Mouse (Mus musculus) liver, adult 10 weeks (tissue): ENCODE results near the gene Pigt. TPM values are rescaled to one million over a fixed set of nuclear protein-coding genes. Genes with fewer than 3 reads are reported as not detected.

ENCODE experiments used
- polyA plus RNA-seq: library from polyadenylated mRNA; stranded (reverse); fragments of 350-450 nt; fragmentation: Illumina TruSeq; extraction: RNeasy Lipid Tissue Mini Kit (QIAGEN cat#74804); gene quantifications from one replicate; pipeline ENCODE4 v1.2.3, GENCODE M21; 2014; ENCODE audit warnings: low read depth, low replicate concordance

Pigt gene
- polyA plus RNA-seq: 7.5 TPM

DNA sequence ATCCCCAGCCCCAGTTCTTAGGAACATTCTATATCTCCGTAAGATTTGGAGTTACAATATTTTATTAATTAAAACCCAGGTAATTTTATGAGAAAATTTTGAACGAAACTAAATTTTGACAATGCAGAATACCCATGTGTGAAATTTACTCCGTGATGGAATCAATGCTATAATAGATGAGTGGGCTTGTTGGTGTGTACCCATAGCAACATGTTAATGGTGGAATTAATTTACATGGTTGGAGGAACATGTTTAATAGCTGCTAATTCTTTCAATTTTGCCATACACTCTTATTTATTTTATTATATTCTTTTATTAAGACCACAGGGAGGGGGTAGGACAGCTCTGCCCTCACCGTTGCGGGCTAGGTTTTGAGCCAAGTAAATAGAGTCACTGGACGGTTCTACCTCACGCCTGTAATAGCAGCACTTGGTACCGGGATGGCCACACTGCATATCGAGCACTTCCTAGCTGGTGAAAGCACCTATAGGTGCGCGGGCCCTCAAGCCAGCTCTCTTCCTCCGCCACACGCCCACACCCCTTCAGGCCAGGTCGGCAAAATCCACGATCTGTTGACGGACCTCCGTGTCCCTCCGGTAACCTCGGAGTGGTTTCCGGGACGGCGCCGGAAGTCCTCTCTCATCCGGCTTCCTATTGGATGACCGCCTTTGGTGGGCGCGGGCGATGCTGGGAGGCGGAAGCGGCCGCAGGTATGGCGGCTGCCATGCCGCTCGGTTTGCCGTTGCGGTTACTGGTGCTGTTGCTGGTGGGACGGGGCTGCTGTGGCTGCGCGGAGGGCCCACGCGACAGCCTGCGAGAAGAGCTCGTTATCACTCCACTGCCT lies at the start of gene Pigt:
Gene Pigt (plus strand): TSS at position 674 of the 844 bp plus-strand sequence.

DNA sequence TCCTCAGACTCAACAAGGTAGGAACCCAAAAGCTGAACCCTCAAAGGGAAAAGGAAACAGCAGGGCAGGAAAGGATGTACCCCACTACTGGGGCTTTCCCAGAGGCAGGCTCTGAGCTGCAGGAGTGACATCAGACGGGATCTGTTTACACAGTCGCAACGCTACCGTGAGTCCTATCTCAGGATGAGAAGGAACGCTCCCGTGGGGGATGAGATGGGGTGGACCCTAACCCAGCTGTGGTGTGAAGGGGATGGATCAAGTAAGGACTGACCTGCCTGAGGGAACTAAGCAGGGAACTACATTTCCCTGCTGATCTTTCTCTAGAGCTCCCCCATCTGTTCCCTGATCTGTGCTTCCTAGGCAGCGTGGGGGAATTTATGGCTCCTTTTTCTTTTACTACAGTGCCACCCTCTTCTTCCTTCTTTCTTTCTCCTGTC lies 40.4 kb upstream of the Pigt start, which contains the start of gene Sys1:
Gene Sys1 (plus strand): TSS at position 101 of the 437 bp plus-strand sequence.

DNA sequence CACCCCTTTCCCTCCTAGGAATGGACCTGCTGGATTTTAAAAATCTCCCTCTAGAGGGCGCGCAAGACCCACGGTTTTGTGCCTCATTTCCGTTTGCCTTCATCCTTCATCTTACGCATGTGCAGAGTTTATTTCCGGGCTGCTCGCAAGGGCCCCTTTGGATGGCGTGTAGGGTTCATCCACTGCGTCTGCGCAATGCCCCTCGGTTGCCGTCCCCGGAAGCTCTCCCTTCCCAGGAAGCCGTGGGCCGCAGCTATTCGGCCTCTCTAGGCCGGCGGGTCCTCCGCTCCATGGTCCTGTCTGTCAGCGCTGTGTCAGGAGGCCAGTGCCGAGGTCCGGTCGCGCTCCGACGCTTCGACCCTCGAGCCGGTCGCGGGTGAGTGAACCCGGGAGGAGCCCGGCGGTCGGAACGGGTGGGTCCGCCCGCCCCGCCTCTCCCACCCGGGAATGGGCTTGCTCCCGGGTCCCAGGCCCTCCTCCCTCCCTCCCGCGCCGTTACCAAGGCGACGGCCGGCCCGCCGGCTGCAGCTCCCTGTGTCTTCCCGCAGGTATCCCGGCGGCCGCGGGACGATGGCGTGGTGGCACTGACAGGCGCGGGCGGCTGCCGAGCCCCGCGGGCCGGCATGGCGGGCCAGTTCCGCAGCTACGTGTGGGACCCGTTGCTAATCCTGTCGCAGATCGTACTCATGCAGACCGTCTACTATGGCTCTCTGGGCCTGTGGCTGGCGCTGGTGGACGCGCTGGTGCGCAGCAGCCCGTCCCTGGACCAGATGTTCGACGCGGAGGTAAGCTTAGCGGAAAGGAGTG lies 36.4 kb upstream of the Pigt start, which contains the start of gene Gm20458:
Gene Gm20458 (plus strand): TSS at position 223 of the 807 bp plus-strand sequence.

DNA sequence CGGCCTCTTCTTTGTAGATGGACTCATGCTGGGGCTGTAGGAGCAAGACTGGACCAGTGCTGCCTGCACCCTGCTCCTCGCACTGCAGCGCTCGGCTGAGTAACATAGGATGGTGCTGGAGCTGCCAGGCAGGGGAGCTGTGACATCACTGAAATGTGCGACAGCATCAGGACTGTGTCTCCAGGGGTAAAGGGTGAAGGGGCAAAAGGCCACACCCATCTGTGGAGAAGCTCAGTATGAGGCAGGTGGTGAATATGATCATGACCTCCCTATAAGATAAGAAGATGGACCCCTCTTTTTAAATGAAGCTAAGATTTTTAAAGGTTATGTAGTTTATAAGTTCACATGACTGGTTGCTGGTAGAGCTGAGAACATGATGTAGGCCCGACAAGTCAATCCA lies 23.7 kb upstream of the Pigt start, which contains the start of gene Trp53tg5:
Gene Trp53tg5 (minus strand): TSS at position 101 of the 400 bp plus-strand sequence.

DNA sequence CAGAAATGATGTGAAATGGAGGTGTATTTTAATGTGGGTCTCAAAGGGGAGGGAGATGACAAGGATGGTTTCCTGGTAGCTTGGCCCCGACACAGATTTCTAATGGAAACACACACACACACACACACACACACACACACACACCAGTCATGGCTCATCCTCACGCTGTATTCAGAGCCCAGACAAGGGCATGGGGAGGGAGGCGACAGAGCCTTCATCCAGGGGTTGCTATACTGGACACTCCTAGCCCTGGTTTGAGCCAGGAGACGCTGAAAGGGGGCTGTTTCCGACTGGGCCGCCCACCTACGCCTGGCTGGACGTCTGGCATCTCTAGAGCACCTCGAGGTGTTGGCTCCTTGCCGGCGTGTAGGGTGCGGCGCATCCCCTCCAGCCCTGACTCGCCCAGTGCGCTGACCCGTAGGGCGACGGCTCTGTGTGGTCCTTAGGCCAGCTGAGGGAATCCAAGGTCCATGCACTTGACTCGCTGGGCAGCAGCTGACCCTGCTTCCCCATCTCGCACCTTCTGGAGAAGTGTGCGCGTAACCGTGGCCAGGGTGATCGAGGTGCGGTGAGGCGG lies 11.6 kb upstream of the Pigt start, which contains the start of gene Dbndd2:
Gene Dbndd2 (plus strand): TSS at position 426 of the 577 bp plus-strand sequence.

Other genes with a start within 250 kb of the Pigt start
- not detected for gene Svs3b, start 240.9 kb upstream of the Pigt start, polyA plus RNA-seq
- gene Svs4, start 219.1 kb upstream of the Pigt start, polyA plus RNA-seq: not detected
- gene Svs3a, start 208.3 kb upstream of the Pigt start, polyA plus RNA-seq: not detected
- not detected for gene Svs6, start 180.8 kb upstream of the Pigt start, polyA plus RNA-seq
- not detected for gene Svs5, start 164.8 kb upstream of the Pigt start, polyA plus RNA-seq
- gene Slpi, start 108.4 kb upstream of the Pigt start, polyA plus RNA-seq: 0.66 TPM
- not detected for gene Rbpjl, start 94.4 kb upstream of the Pigt start, polyA plus RNA-seq
- gene Matn4, start 92.4 kb upstream of the Pigt start, polyA plus RNA-seq: not detected
- gene Sdc4, start 53.6 kb upstream of the Pigt start, polyA plus RNA-seq: 223 TPM
- gene Sys1, start 40.6 kb upstream of the Pigt start, polyA plus RNA-seq: 7.8 TPM
- gene Gm20458, start 36.6 kb upstream of the Pigt start, polyA plus RNA-seq: not detected
- gene Trp53tg5, start 23.8 kb upstream of the Pigt start, polyA plus RNA-seq: not detected
- gene Dbndd2, start 11.4 kb upstream of the Pigt start, polyA plus RNA-seq: 2.1 TPM
- not detected for gene Wfdc2, start 64.9 kb downstream of the Pigt start, polyA plus RNA-seq
- gene Spint3, start 75.9 kb downstream of the Pigt start, polyA plus RNA-seq: not detected
- not detected for gene Wfdc6a, start 87.9 kb downstream of the Pigt start, polyA plus RNA-seq
- gene Eppin, start 96.1 kb downstream of the Pigt start, polyA plus RNA-seq: not detected
- not detected for gene Wfdc6b, start 116.0 kb downstream of the Pigt start, polyA plus RNA-seq
- gene Wfdc8, start 116.1 kb downstream of the Pigt start, polyA plus RNA-seq: not detected
- gene Wfdc16, start 141.3 kb downstream of the Pigt start, polyA plus RNA-seq: 0.37 TPM
- not detected for gene Wfdc10, start 158.5 kb downstream of the Pigt start, polyA plus RNA-seq
- gene Wfdc9, start 159.1 kb downstream of the Pigt start, polyA plus RNA-seq: not detected
- not detected for gene Wfdc11, start 176.6 kb downstream of the Pigt start, polyA plus RNA-seq
- gene Wfdc13, start 187.6 kb downstream of the Pigt start, polyA plus RNA-seq: not detected
- gene Spint4, start 201.0 kb downstream of the Pigt start, polyA plus RNA-seq: not detected
- gene Spint5, start 217.8 kb downstream of the Pigt start, polyA plus RNA-seq: not detected
- not detected for gene Wfdc3, start 248.4 kb downstream of the Pigt start, polyA plus RNA-seq
- 1.6 TPM for gene Dnttip1, start 248.5 kb downstream of the Pigt start, polyA plus RNA-seq